Mouse (Mus musculus): ENCODE data around the gene Tcam1.
"Not testable (repeated sequence)": the region's sequence is repeated elsewhere in the genome, so short reads cannot be mapped to it uniquely, and the experiment has no call there.

Gene Tcam1

DNA sequence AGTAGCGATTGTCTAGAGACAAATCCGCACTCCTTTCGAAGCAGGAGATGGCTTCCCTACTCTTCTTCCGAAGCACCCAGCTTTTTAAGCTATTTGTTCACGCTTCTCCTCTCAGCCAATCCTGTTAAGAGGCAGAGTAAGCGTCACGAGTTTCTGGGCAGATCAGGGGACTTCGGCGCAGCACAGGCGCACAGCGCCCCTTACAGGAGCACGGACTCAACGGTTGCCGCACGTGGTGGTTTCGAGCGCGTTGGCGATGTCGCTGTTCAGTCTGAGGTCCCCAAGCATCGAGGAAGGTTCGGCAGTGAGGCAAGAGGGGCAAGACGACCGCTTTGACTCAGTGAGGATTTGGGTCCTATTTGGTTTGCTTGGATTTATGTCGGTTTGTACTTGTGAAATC lies at the start of gene Tcam1:
Gene Tcam1, plus strand, starts transcription at position 219 of the 400 bp plus-strand sequence.
- DNase-seq, result peak; percentile 96

DNA sequence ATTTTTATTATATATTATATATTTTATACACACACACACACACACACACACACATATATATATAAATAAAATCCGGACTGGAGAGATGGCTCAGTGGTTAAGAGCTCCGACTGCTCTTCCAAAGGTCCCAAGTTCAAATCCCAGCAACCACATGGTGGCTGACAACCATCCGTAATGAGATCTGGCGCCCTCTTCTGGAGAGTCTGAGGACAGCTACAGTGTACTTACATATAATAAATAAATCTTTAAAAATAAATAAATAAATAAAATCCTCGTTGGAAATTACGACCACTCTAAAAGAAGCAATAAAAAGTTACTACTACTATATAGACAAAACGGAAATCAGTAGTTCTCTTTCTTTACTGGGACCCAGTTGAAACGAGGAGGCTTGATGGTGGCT lies 42.5 kb upstream of the Tcam1 start:
- DNase-seq, result not testable (repeated sequence)

DNA sequence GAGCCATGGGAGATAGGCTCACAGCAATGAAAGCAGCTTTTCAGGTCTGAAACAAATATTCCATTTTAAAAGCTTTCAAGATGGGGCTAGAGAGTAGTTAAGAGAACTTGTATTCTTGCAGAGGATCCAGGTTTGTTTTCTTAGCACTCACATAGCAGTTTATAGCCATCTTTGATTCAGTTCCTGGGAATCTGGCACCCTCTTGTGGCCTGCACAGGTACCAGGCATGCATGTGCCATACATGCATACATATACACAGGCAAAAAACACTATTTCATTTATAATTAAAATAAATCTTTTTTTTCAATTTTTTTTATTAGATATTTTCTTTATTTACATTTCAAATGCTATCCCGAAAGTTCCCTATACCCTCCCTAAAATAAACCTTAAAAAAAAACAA lies 29.6 kb upstream of the Tcam1 start:
- no peak for DNase-seq

DNA sequence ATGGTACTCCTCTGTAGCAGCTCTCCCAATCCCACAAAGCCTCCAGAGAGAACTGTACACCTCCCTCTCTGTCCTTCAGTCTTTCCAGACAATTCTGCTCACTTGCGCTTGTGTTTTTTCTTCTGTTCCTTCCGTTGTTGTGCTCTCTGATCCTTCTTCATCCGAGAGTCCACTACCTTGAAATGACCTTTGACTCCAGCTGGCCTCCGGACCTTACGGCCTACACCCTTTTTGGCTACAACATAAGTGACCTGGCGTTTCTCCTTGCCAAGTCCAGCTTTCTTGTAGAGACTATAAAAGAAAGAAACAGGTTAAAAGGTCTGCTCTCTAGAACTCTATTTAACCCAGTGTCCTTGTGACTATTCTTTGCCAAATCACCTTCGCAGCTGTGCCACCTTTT lies 27.1 kb upstream of the Tcam1 start:
- DNase-seq, result no peak

DNA sequence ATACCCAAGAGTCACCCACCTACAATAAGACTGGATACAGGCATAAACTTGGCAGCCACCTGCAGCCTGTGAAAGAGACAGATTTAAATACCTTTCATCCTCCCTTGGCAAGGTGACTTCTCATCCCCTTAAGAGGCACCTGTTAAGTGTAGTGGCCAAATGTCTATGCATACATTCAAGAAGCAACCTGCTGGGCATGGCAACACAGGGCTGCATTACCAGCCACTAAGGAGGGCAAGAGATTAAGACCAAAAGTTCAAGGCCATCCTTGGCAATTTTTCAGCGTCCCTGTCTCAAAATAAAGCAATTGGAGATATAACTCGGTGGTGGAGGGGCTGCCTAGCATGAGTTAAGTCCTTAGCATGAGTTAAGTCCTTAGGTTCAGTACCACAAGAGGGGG lies 21.7 kb upstream of the Tcam1 start:
- no peak for DNase-seq

DNA sequence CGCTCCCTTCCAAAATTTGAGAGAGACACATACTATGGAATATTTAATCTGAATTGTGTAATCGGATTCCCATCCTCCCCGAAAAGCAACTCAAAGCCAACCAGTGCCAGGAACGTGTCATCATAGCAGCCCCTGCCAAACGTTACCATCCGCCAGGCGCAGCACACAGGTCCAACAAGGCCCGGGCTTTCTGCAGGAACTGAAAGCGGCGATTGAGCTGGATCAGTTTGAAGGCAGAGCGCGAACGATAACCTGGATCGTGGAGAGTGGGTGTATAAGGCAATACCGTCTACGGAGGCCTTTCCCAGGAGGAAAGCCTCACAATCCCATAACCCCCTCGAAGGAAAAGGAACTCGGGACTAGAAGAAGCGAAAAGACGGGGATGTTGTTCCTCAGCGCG lies 21.3 kb upstream of the Tcam1 start:
- DNase-seq, result peak; percentile 31

DNA sequence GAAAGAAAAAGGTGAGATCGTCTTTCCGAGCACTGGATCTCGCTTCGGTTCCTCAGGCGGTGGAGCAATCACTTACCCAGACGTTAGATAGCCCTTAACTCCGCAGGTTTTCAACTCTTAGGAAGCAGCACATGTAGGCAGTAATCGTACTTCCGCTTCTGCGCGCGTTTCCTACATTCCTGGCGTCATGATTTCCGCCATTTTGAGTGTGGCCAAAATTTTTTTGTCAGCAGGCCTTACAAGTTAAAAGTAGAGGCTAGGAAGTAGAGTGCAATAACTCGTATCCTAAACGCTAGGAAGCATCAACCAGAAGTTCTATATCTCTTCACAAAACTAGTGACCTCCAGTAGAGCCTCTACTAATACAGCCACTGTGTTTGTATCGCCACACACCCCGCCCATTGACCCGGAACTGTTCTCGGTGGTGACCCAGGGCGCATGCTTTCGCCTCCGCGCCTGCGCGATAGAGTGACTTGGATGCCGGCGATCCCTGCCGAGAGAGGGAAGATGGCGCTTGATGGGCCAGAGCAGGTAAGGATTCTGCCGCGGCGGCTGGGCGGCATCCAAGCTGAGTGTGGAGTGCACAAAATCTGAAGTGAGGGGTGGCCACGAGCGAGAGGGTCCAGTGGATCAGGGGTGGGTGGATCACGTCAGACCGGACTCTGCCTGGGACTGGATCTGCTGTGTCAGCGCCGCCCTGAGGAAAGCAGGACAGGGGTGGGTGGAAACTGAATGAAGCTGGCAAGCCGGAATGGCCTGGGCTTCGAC lies 20.6 kb upstream of the Tcam1 start, which contains the start of the genes Ftsj3 and Psmc5:
Gene Ftsj3, minus strand, starts transcription at position 395 of the 767 bp plus-strand sequence.
Gene Psmc5, plus strand, starts transcription at position 470 of the 767 bp plus-strand sequence.
- peak; percentile 98 for DNase-seq

DNA sequence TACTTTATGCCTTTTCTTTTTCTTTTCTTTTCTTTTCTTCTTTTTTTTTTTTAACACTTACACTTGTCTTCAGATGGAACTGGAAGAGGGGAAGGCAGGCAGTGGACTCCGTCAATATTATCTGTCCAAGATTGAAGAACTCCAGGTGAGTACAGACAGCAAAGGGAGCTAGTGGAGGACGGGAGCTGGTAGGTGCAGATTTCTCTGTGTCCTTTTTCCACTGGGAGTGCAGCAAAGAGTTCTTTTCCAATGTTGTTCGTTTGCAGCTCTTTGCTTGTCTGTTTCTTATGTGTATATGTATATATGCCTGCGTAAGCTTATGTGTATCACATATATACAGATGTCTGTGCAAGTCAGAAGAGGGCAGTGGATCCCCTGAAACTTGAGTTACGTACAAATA lies 19.7 kb upstream of the Tcam1 start:
- DNase-seq, result no peak

DNA sequence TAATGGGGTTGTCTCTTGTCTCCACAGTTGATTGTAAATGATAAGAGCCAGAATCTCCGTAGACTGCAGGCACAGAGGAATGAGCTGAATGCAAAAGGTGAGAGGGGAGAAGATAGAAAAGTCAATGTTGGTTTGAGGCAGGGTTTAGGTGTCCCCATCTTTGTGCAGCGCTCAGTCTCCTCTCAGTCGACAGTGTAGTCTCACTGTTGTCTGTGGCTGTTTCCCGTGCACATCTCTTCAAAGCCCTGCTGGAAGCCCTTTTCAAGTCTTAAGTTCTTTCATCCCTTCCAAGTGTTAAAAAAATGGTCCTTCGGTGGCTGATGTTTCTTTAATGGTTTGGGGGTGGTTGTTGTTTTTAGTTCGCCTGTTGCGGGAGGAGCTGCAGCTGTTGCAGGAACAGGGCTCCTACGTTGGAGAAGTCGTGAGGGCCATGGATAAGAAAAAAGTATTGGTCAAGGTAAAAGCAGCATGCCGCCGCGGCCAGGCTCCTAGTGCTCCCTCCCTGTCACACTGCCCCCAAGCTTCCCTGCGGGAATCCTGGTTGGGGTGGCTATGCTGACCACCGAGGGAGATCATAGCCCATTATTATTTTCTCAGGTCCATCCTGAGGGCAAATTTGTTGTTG lies 15.5 kb upstream of the Tcam1 start:
- DNase-seq, result no peak

DNA sequence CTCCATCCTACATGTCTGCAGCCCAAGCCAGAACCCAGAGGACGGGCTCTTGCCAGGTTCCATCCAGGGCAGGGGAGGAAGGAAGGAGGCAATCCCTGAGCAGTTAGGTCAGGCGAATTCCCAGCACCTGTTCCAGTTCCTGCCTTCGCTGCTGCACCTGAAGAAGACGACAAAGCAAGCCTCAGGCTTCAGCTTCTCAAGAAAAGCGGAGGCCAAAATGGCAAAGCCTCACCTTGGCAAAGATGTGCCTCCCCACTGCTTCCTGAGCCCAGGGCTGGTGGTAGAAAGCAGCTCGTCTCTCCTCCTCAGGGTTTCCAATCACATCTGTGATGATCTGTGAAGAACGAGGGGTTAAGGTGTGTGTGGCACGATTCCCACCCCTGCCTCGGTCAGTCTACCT lies 12.5 kb upstream of the Tcam1 start:
- no peak for DNase-seq

DNA sequence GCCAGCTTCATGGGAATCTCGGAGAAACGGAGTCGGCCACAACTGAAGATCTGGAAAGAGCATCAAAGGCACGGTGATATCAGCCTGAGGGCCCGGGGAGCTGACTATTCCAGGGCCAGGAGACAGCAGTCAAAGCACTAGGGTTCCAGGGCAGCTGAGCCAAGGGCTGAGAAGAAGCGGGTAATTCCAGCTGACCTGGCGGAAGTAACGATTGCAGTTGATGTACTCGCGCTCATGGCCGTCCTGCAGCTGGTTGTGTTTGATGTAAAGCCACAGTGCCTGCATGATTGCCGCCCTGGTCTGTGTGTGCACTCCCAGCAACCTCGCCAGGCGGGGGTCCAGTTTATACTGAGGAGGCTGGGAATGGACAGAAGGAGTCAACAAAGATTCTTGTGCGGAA lies 11.5 kb upstream of the Tcam1 start:
- DNase-seq, result no peak

DNA sequence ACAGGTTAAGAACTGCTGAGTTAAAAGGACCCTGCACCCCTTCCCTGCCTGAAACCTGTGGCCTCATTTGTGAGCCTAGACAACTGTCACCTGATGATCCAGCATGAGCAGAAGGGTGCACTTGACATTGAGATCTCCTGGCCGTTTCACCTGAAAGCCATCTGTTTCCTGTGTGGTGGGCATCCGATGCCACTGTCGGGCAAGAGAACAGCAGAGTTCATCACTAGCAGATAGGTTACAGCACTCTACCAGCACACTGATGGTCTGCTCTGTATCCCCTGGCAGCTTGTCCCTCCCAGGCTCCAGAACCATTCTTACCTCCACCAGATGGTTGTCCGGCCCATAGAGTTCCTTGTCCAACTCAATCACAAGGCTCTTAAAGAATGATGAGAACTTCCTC lies 10.9 kb upstream of the Tcam1 start:
- DNase-seq, result no peak

DNA sequence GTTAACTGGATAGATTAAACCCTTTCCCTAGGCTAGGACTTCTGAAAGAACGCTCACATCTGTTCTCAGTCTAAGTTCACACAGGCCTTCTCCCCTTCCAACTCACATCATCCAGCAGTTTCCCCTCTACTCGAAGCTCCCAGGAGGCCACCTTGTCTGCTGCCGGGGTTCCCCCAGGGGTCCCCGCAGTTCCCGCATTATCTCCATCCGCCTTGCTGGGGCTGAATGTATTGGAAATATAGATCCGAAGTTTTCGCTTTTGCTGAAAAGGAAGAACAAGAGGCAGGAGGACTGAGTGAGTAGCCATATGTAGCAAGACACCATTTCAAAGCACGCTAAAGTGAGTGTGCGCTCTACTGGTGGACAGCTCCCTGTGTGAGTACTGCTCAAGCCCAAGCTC lies 10.0 kb upstream of the Tcam1 start:
- no peak for DNase-seq

DNA sequence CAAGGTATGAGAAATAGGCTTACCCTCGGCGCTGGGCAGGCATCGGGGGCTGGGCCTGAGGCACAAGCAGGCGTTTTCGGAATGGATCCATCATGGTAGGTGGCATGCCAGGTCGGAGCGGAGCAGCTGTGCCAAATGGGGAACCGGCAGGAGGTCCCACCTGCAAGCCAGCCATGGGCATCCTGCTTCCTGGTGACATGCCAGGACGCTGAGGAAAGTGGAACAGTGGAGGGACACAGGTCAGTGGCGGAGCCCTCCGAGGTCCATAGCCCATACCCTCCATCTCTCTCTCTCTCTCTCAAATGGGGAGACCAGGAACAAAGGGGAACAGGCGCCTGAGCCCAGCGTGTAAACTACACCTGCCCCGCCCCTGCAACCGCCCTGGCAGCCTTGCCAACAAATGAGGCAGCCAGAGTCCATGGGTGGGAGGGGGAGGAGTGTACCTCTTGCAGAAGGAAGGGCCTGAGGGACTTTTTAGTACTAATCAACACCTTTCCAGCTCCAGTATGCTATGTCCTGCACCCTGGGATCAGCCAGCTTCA lies 9.1 kb upstream of the Tcam1 start:
- no peak for DNase-seq

DNA sequence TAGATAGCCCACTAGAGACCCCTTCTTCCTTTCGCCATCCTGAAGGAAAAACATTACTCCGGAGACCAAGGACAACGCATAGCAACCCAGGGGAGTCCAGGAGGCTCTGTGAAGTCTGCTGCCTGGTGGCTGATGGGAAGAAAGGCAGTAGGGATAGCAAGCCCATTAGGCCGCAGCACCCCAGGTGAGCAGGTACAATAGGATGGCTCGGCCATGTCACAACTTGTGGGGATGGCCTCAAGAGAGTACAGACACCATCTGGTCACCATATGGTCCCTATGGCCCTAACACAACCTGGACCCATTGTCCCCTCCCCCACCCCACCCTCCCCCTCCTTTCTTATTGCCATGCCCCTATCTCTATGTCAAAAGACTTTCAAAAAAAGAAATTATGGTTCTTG lies 8.6 kb upstream of the Tcam1 start:
- DNase-seq, result no peak

DNA sequence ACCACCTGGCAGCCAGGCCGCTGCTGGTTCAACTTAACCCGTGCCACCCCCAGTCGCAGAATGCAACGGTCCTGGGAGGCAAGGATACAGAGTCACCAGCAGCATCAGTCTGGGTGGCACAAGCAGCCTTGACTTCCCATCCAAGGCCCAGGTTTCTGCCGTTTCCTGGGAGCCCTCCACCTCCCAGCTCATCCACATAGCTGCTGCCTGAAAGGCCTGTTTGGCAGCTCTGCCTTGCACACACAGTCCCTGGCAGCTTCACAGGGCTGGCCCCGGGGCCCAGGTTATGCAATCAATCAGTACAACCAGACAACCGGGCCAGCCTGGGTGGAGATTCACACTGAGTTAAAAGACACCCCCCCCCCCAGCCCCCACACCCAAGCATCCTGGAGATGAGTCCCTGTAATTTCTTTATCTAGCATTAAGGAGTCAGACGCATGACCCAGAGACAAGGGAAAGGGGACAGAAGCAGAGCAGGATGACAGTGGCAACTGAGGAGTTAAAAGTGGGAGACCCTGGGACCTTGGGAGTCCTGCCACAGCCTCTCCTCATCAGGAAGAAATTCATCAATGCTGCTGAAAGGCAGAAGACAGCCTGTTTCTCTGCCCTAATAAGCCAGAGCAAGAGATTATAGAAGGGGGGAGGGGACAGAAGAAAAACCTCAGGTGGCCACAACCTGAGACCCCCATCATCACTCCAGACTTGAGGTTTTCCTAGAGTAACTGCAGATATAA lies 8.0 kb upstream of the Tcam1 start:
- no peak for DNase-seq

DNA sequence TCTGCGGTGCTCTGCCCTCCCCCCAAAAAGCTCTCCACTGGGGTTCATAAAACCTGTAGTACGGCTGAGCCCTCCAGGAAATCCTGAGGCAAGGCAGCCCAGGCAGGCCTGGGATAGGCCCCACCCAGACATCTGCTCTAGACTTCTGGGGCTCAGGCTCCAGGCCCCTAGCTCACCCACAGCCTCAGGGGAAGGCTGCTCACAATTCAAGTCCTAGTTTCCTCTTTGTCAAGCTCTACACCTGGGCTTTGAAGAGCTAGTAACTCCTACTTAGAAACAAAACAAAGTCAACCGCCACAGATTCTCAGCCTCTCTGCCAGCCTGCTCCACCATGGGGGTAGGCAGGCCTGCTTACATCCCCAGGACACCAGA lies 7.4 kb upstream of the Tcam1 start:
- no peak for DNase-seq

DNA sequence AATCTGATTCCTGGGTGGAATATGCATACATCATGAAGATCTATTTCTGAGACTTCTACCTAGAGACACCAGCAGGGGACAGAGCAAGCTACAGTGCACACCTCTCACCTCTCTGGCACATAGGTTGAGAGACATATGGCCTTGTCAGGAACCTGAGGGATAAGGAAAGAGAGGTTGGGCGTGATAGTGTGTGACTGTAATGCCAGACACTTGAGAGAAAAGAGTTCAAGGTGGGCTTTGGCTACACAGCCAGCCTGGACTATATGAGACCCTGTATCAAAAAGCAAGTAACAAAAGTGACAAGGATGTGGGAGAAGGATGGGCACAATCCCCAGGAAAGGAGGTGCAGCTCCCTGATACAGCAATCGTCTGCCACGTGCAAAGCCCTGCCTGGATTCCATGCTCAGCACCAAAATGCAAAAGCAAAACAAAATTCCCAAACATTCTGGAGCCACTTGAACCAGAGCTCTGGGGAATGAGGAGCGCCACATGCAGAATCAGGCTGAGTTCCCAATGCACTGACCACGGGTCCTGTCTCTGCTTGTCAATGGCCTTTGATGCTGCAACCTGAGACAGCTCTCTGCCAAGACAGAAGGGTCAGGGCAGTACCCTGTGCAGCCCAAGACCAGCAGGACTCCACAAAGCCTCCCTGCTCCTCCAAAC lies 5.2 kb upstream of the Tcam1 start:
- DNase-seq, result no peak

DNA sequence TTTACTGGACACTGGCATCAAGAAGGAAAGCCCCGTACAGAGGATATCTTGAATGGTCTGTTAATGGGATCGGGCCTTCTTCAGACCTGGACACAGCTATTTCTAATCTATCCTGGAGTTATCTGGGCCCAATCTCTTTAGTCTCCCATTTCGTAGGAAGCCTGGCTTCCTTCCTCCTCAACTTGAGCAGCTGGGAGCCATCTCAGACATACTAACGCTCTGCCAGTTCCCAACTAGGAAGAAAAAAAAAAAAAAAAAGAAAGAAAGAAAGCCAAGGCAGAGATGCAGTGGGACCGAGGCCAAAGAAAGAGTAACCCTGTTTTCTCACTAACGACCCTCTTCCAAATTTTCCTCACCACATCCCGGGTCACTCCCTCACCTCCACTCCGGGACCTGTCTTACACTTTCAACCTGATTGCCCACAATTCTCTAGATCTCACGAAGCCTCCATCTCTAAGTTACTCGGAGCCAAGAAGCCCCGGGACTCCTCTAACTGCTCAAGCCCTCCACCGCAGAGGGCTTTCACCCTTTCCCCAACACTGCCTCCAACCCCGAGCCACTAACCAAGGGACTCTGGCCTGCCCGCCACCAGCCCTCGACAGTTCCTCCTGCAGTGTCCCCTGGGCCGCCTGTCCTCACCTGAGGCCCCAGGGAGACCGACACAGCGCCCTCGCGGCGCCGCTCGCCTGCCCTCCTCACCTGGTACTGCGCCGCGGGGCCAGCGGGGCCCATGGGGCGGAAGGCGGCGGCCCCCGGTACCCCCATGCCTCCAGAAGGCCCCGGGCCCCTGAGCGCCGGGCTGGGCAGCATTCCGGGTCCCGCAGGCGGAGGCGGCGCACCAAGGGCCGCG lies 4.5 kb upstream of the Tcam1 start:
- DNase-seq, result no peak

DNA sequence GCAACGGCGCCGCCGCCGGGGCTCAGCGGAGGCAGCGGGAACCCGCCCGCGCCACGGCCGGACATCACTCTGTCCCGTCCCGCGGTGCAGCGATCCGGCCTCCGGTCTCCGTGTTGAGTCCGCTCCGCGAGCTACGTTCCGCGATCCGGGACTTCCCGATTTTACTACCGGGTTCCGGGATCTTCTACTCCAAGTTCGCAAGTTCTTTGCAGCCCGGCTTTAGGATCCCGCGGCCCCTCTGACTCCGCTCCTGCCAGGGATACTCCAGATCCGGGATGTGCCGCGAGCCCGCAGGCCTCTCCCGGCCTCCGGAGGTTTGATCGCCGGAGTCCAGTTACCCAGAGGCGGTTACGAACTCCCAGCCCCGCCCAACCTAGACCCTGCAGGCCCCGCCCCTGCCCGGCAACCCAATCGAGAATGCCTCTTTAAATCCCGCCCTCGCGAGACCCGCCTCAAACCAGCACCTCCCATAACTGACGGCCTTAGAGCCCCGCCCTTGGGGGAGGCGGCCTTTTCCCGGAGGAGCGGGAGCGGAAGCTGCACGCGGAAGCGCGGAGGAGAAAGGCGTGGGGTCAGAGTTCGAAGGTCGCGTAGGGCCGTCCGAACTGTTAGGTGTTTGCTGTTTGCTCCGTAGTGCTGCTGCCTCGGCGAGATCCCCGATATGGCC lies 3.7 kb upstream of the Tcam1 start, which contains the start of gene Smarcd2:
Gene Smarcd2, minus strand, starts transcription at position 329 of the 667 bp plus-strand sequence.
- peak; percentile 94 for DNase-seq

DNA sequence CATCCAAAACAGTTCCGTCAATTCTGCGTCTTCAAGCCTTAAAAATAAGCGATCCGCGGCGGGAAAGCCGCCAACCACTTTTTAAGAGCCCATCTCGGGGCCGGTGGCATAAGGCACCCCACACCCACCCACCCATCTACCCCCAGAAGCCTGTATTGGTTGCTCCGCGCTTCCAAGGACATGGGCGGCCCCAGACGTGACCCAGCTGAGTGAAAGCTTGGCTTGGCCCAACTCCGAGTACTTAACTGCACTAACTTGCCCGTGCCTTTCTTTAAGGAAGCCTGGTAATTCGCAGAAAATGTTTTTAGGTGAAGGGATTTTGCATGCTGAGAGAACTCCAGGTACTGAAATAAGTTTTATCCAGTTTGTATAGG lies 3.2 kb upstream of the Tcam1 start:
- DNase-seq, result no peak

DNA sequence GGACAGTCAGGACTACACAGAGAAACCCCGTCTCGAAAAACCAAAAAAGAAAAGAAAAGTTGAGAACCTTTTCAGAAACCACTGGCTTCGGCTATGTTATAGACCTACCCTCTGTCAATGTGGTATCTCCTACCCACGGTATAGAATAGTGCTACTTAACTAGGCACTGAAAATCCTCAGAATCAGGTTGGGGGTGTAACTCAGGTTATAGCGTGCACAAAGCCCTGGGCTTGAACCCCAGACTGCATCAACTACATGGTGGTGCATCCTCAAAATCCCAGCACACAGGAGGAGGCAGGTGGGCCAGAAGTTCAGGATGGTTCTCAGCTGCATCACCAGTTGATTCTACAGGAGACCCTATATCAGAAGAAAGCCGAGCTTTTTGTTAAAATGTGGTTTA lies 2.7 kb upstream of the Tcam1 start:
- no peak for DNase-seq

All from right cerebral cortex, postnatal 4 days (tissue).